Mouse (Mus musculus) midbrain, postnatal 0 days (tissue): Measurements from ENCODE around the gene Fbxl17. TPM values are rescaled to one million over a fixed set of nuclear protein-coding genes. Genes with fewer than 3 reads are reported as not detected.

Experiments used
- ATAC-seq: fragments of 200-750 bp; cut with Nextera tagmentation; 2 replicates; pipeline ENCODE4 v1.8.0; 2017; ENCODE audit warnings: moderate number of reproducible peaks, mild to moderate bottlenecking, moderate TSS enrichment, moderate library complexity; ENCODE audit not compliant: low FRiP score
- DNase-seq: peaks from one replicate; pipeline ENCODE4 v3.0.0-alpha.2; 2015; ENCODE audit warnings: low spot score
- H3K27ac ChIP-seq: fragments of 300-500 bp; sonication (generic); 2 replicates; pipeline ENCODE4 v1.5.1; 2014; ENCODE audit warnings: low read depth, mild to moderate bottlenecking, low read length, mixed read lengths
- H3K27me3 ChIP-seq: fragments of 300-500 bp; sonication (generic); 2 replicates; pipeline ENCODE4 v1.6.1; 2014; ENCODE audit warnings: low read length, control low read depth, mixed read lengths; ENCODE audit not compliant: insufficient read depth
- H3K36me3 ChIP-seq: fragments of 300-500 bp; sonication (generic); 2 replicates; pipeline ENCODE4 v1.6.1; 2014; ENCODE audit warnings: low read length, control low read depth, mixed read lengths; ENCODE audit not compliant: insufficient read depth
- H3K4me1 ChIP-seq: fragments of 300-500 bp; sonication (generic); 2 replicates; pipeline ENCODE4 v1.6.1; 2014; ENCODE audit warnings: mild to moderate bottlenecking, control low read depth, antibody characterized with exemption, low read length, mixed read lengths; ENCODE audit not compliant: insufficient read depth
- H3K4me2 ChIP-seq: fragments of 300-500 bp; sonication (generic); 2 replicates; pipeline ENCODE4 v1.6.1; 2014; ENCODE audit warnings: low read depth, mild to moderate bottlenecking, low read length, mixed read lengths; ENCODE audit not compliant: poor library complexity, severe bottlenecking
- H3K4me3 ChIP-seq: fragments of 300-500 bp; sonication (generic); 2 replicates; pipeline ENCODE4 v1.5.1; 2014; ENCODE audit warnings: low read depth, mild to moderate bottlenecking, low read length, moderate library complexity
- H3K9ac ChIP-seq: fragments of 300-500 bp; sonication (generic); replicated peaks from 2 replicates; pipeline ENCODE4 v1.6.1; 2014; ENCODE audit warnings: mild to moderate bottlenecking, low read length, moderate library complexity, mixed read lengths; ENCODE audit not compliant: poor library complexity, severe bottlenecking
- H3K9me3 ChIP-seq: fragments of 300-500 bp; sonication (generic); 2 replicates; pipeline ENCODE4 v1.6.1; 2016; ENCODE audit warnings: low read length, control low read depth
- CTCF ChIP-seq: IDR thresholded peaks from 2 replicates; pipeline ENCODE4 v1.5.1; 2016; ENCODE audit warnings: antibody characterized with exemption, mild to moderate bottlenecking
- WGBS: fragments of 180-500 bp; shearing (Covaris S2); extraction: QIAGEN DNeasy Blood & Tissue Kit; methylation state at CpG from one replicate; pipeline ENCODE4 v1.1.7; 2014; 5-methylcytosine and 5-hydroxymethylcytosine counted together
- polyA plus RNA-seq: library from polyadenylated mRNA; unstranded; fragments of >200 nt; fragmentation: Nextera tagmentation; extraction: Ambion mirVana; gene quantifications from 2 replicates; pipeline ENCODE4 v1.2.1, GENCODE M21; 2015
- total RNA-seq: library from RNA; depleted of rRNA; stranded (reverse); fragments of >200 nt; gene quantifications from 2 replicates; pipeline ENCODE4 v1.2.3, GENCODE M21; 2014

The Fbxl17 gene
- total and polyA plus RNA-seq, 2 experiments from 2014 or later = 16.6 to 39.2 TPM

GRCm38 (mm10) chr17:63402741-63403681, 96.8 kb downstream of the Fbxl17 start:
- Histone ChIP-seq H3K27ac (no peak overlapping the region), H3K9me3 (no peaks in the 10 kb centered on the region), H3K9ac (no peak overlapping the region), H3K4me3 (no peak overlapping the region), H3K27me3 (no peaks in the 10 kb centered on the region), H3K4me1 (no peaks in the 10 kb centered on the region), H3K4me2 (no peak overlapping the region), H3K36me3 (no peaks in the 10 kb centered on the region)
- DNase-seq (no peak), ATAC-seq (no peak)
- WGBS = 79% methylated on average over 13 of the region's 13 CpGs
- TF ChIP-seq CTCF = no peak

- Histone ChIP-seq H3K9ac (no peak overlapping the region), H3K36me3 (no peaks in the 10 kb centered on the region), H3K27ac (no peak overlapping the region), H3K4me3 (no peak overlapping the region), H3K4me2 (no peak overlapping the region), H3K9me3 (no peaks in the 10 kb centered on the region), H3K27me3 (no peaks in the 10 kb centered on the region), H3K4me1 (no peaks in the 10 kb centered on the region)
- 71% methylated on average over 3 of the region's 3 CpGs for WGBS
- DNase-seq = no peak
- TF ChIP-seq CTCF = no peak
- no peak for ATAC-seq
Observed at GRCm38 (mm10) chr17:63402170-63402569, 97.6 kb downstream of the Fbxl17 start.

GRCm38 (mm10) chr17:63400640-63401039, 99.2 kb downstream of the Fbxl17 start:
- TF ChIP-seq CTCF = no peak
- Histone ChIP-seq H3K27ac (no peak overlapping the region), H3K9ac (no peak overlapping the region), H3K9me3 (no peaks in the 10 kb centered on the region), H3K4me3 (no peak overlapping the region), H3K36me3 (no peaks in the 10 kb centered on the region), H3K27me3 (no peaks in the 10 kb centered on the region), H3K4me1 (no peaks in the 10 kb centered on the region), H3K4me2 (no peak overlapping the region)
- ATAC-seq = no peak
- WGBS = 84% methylated on average over 5 of the region's 5 CpGs
- no peak for DNase-seq

GRCm38 (mm10) chr17:63399816-63400215, 100.0 kb downstream of the Fbxl17 start:
- H3K4me1 ChIP-seq = no peaks in the 10 kb centered on the region
- H3K9ac ChIP-seq = no peak overlapping the region
- WGBS = 91% methylated on average over 8 of the region's 8 CpGs
- H3K4me2 ChIP-seq = no peak overlapping the region
- H3K27me3 ChIP-seq = no peaks in the 10 kb centered on the region
- no peak for TF ChIP-seq CTCF
- DNase-seq (no peak), ATAC-seq (no peak)
- H3K9me3 ChIP-seq = no peaks in the 10 kb centered on the region
- H3K27ac ChIP-seq = no peak overlapping the region
- no peak overlapping the region for H3K4me3 ChIP-seq
- H3K36me3 ChIP-seq = no peaks in the 10 kb centered on the region

- H3K27me3 ChIP-seq = no peaks in the 10 kb centered on the region
- DNase-seq (no peak), ATAC-seq (no peak)
- H3K4me2 ChIP-seq = no peak overlapping the region
- no peak overlapping the region for H3K9ac ChIP-seq
- no peak overlapping the region for H3K27ac ChIP-seq
- H3K9me3 ChIP-seq = no peaks in the 10 kb centered on the region
- H3K36me3 ChIP-seq = no peaks in the 10 kb centered on the region
- TF ChIP-seq CTCF = no peak
- no peaks in the 10 kb centered on the region for H3K4me1 ChIP-seq
- WGBS = 85% methylated on average over 4 of the region's 4 CpGs
- H3K4me3 ChIP-seq = no peak overlapping the region
Observed at GRCm38 (mm10) chr17:63391506-63391905, 108.3 kb downstream of the Fbxl17 start.

GRCm38 (mm10) chr17:63390951-63391350, 108.9 kb downstream of the Fbxl17 start:
- no peak overlapping the region for H3K4me3 ChIP-seq
- 54% methylated on average over 4 of the region's 4 CpGs for WGBS
- no peaks in the 10 kb centered on the region for H3K9me3 ChIP-seq
- H3K27ac ChIP-seq = no peak overlapping the region
- TF ChIP-seq CTCF = no peak
- H3K4me1 ChIP-seq = no peaks in the 10 kb centered on the region
- DNase-seq = no peak
- H3K36me3 ChIP-seq = no peaks in the 10 kb centered on the region
- ATAC-seq = no peak
- H3K9ac ChIP-seq = no peak overlapping the region
- H3K4me2 ChIP-seq = no peak overlapping the region
- H3K27me3 ChIP-seq = no peaks in the 10 kb centered on the region
